Mouse (Mus musculus): ENCODE results near the gene Ccdc120.

Ccdc120 gene

GRCm38 (mm10) chrX:7692862-7693261, 57.8 kb downstream of the Ccdc120 start:
- peak; percentile 83 for DNase-seq (ENCODE audit: low read depth)

GRCm38 (mm10) chrX:7690486-7690885, 60.2 kb downstream of the Ccdc120 start:
- no peak for DNase-seq (ENCODE audit: low read depth)

DNA sequence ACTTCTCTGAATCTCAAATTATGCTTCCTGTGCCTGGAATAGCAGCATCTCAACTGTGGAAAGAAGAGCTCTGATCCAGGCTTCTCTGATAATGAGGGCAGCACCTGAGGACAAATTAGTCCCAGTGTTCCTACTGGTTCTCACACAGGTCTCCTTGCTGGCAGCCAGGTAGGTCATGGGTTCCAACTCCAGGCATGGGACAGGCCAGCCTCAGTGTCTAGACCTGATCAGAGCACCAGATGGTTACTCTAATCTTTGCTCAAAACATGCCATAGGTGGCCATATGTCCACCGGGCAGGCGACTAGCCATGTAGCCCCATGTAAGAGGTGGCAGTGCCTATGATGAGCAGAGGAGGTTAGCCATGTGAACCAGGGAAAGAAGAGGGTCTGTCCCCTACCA, 62.4 kb downstream of the Ccdc120 start:
- no peak for DNase-seq (ENCODE audit: low read depth)
